Mouse (Mus musculus): ENCODE data around the gene Cep112. TPM values are rescaled to one million over a fixed set of nuclear protein-coding genes. Genes with fewer than 3 reads are reported as not detected.

Gene Cep112
- polyA plus RNA-seq, 1 experiment: not detected

- H3K4me1 ChIP-seq: peaks cover 4% of the 10 kb centered on the region; the same call in 1 of the 2 replicates
- no peaks in the 10 kb centered on the region for H3K36me3 ChIP-seq (replicated peaks; ENCODE audit: low read length)
- no peak for TF ChIP-seq FLI1 (IDR thresholded peaks at IDR 0.05; ENCODE audit: low read length)
- TF ChIP-seq GATA1 (IDR thresholded peaks at IDR 0.05; ENCODE audit: borderline replicate concordance, low read length): no peak
- H3K27me3 ChIP-seq (replicated peaks): peaks cover 36% of the 10 kb centered on the region
- H3K9me3 ChIP-seq: no peaks in the 10 kb centered on the region
- no peak overlapping the region for H3K4me3 ChIP-seq (replicated peaks)
Measured at GRCm38 (mm10) chr11:108409876-108410644, 14.9 kb upstream of the Cep112 start.

GRCm38 (mm10) chr11:108416360-108416759 lies 8.6 kb upstream of the Cep112 start:
- TF ChIP-seq FLI1 (IDR thresholded peaks at IDR 0.05; ENCODE audit: low read length) (no peak), GATA1 (IDR thresholded peaks at IDR 0.05; ENCODE audit: borderline replicate concordance, low read length) (no peak)
- no peaks in the 10 kb centered on the region for H3K9me3 ChIP-seq
- H3K27me3 ChIP-seq (replicated peaks): peaks cover 23% of the 10 kb centered on the region
- no peaks in the 10 kb centered on the region for H3K36me3 ChIP-seq (replicated peaks; ENCODE audit: low read length)
- no peak overlapping the region for H3K4me3 ChIP-seq (replicated peaks)
- peaks cover 19% of the 10 kb centered on the region for H3K4me1 ChIP-seq

- H3K4me1 ChIP-seq: peaks cover 19% of the 10 kb centered on the region
- no peaks in the 10 kb centered on the region for H3K9me3 ChIP-seq
- H3K36me3 ChIP-seq (replicated peaks; ENCODE audit: low read length): no peaks in the 10 kb centered on the region
- TF ChIP-seq FLI1 (IDR thresholded peaks at IDR 0.05; ENCODE audit: low read length) (no peak), GATA1 (IDR thresholded peaks at IDR 0.05; ENCODE audit: borderline replicate concordance, low read length) (no peak)
- H3K4me3 ChIP-seq (replicated peaks): no peak overlapping the region
- H3K27me3 ChIP-seq (replicated peaks): peaks cover 23% of the 10 kb centered on the region
Measured at GRCm38 (mm10) chr11:108418540-108418939, 6.5 kb upstream of the Cep112 start.

DNA sequence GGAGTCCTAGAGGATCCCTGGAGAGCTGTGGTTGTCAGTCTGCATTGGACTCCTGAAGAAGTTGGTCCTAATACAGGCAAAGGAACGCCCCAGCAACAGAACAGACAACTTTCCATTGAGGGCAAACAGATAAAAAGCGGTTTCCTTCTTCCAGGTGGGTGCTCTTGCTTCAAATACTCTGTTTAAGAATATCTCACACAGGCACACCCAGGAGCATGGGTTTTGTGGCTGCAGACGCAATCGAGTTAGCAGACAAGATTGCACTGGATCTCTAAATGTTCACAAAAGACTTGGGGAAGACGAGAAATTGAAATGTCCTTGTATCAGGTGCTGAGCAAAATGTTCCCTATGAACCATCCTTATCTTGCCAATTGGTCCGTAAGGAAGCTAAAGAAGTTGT lies 5.8 kb upstream of the Cep112 start:
- H3K4me3 ChIP-seq (replicated peaks): no peak overlapping the region
- H3K36me3 ChIP-seq (replicated peaks; ENCODE audit: low read length): no peaks in the 10 kb centered on the region
- no peaks in the 10 kb centered on the region for H3K9me3 ChIP-seq
- peaks cover 29% of the 10 kb centered on the region for H3K27me3 ChIP-seq (replicated peaks)
- TF ChIP-seq FLI1 (IDR thresholded peaks at IDR 0.05; ENCODE audit: low read length) (no peak), GATA1 (IDR thresholded peaks at IDR 0.05; ENCODE audit: borderline replicate concordance, low read length) (no peak)
- peaks cover 22% of the 10 kb centered on the region for H3K4me1 ChIP-seq

DNA sequence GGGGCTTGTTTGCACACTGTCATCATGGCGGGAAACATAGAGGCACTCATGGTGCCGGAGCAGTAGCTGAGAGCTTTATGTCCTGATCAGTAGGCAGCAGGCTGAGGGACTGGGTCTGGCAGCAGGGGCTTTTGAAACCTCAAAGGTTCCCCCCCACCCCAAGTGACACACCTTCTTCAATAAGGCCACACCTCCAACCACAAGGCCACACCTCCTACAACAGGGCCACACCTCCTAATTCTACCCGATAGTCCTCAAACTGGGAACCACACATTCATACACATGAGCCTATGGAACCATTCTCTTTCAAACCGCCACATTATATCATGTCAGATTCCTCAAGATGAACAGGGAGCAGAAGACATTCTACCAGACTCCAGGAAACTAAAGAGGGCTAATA lies 4.2 kb upstream of the Cep112 start:
- TF ChIP-seq GATA1 (IDR thresholded peaks at IDR 0.05; ENCODE audit: borderline replicate concordance, low read length) (no peak), FLI1 (IDR thresholded peaks at IDR 0.05; ENCODE audit: low read length) (no peak)
- Histone ChIP-seq H3K9me3 (no peaks in the 10 kb centered on the region), H3K36me3 (replicated peaks; ENCODE audit: low read length) (no peaks in the 10 kb centered on the region), H3K4me1 (peaks cover 37% of the 10 kb centered on the region), H3K4me3 (replicated peaks) (no peak overlapping the region), H3K27me3 (replicated peaks) (peaks cover 34% of the 10 kb centered on the region)

DNA sequence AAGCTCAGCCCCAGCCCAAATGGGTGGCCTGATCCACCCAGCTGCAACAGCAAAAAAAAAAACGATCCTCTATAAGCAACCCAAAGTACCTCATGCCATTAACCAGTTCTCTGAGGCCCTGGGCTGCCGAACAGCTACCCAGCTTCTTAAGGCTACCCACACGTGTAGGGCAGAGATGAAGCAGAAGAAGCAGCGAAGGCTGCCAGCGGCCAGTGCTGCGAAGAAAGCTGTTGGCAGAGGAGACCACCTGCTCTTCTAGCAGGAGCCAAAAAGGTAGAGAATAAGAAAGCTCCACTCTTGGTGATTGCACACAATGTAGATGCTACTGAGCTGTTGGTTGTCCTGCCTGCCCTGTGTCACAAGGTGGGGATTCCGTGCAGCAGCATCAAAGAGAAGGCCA lies 1.8 kb upstream of the Cep112 start:
- Histone ChIP-seq H3K4me1 (peaks cover 29% of the 10 kb centered on the region), H3K27me3 (replicated peaks) (peaks cover 42% of the 10 kb centered on the region), H3K9me3 (no peaks in the 10 kb centered on the region), H3K36me3 (replicated peaks; ENCODE audit: low read length) (no peaks in the 10 kb centered on the region), H3K4me3 (replicated peaks) (no peak overlapping the region)
- no peak for TF ChIP-seq FLI1 (IDR thresholded peaks at IDR 0.05; ENCODE audit: low read length)
- TF ChIP-seq GATA1 (IDR thresholded peaks at IDR 0.05; ENCODE audit: borderline replicate concordance, low read length): no peak

- peaks cover 29% of the 10 kb centered on the region for H3K4me1 ChIP-seq
- H3K9me3 ChIP-seq: no peaks in the 10 kb centered on the region
- no peaks in the 10 kb centered on the region for H3K36me3 ChIP-seq (replicated peaks; ENCODE audit: low read length)
- peaks cover 49% of the 10 kb centered on the region for H3K27me3 ChIP-seq (replicated peaks)
- H3K4me3 ChIP-seq (replicated peaks): no peak overlapping the region
- TF ChIP-seq FLI1 (IDR thresholded peaks at IDR 0.05; ENCODE audit: low read length) (no peak), GATA1 (IDR thresholded peaks at IDR 0.05; ENCODE audit: borderline replicate concordance, low read length) (no peak)
Measured at GRCm38 (mm10) chr11:108424111-108424510, 881 bp upstream of the Cep112 start.

- TF ChIP-seq FLI1 (IDR thresholded peaks at IDR 0.05; ENCODE audit: low read length): no peak
- no peak for TF ChIP-seq GATA1 (IDR thresholded peaks at IDR 0.05; ENCODE audit: borderline replicate concordance, low read length)
- peak overlapping the region; percentile 89 for H3K4me3 ChIP-seq (replicated peaks)
- peaks cover 28% of the 10 kb centered on the region for H3K4me1 ChIP-seq
- H3K9me3 ChIP-seq: no peaks in the 10 kb centered on the region
- H3K36me3 ChIP-seq (replicated peaks; ENCODE audit: low read length): no peaks in the 10 kb centered on the region
- peaks cover 56% of the 10 kb centered on the region for H3K27me3 ChIP-seq (replicated peaks)
Measured at GRCm38 (mm10) chr11:108425592-108425921, 565 bp downstream of the Cep112 start.

DNA sequence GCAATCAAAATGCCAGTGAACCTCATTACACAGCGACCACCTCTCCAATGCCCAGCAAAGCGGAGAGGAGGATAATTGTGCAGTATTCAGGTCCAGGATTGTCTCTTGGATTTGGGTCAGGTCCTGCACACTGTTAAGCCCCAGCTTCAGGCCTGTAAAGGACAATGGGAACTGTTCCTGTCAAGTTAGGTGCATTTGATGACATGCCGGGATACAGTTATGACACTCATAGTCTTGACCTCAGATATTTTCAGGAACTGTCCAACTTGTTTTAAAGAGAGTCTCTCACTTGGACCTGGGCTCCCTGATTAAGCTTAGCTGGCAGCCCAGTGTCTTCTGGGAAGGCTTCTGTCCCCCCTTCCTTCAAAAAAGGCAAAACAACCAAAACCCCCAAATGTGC lies 1.1 kb downstream of the Cep112 start:
- H3K36me3 ChIP-seq (replicated peaks; ENCODE audit: low read length): no peaks in the 10 kb centered on the region
- no peaks in the 10 kb centered on the region for H3K9me3 ChIP-seq
- H3K4me3 ChIP-seq (replicated peaks): no peak overlapping the region
- H3K4me1 ChIP-seq: peaks cover 25% of the 10 kb centered on the region
- peaks cover 60% of the 10 kb centered on the region for H3K27me3 ChIP-seq (replicated peaks)
- TF ChIP-seq GATA1 (IDR thresholded peaks at IDR 0.05; ENCODE audit: borderline replicate concordance, low read length) (no peak), FLI1 (IDR thresholded peaks at IDR 0.05; ENCODE audit: low read length) (no peak)

- Histone ChIP-seq H3K4me3 (replicated peaks) (no peak overlapping the region), H3K4me1 (peaks cover 25% of the 10 kb centered on the region), H3K9me3 (no peaks in the 10 kb centered on the region), H3K36me3 (replicated peaks; ENCODE audit: low read length) (no peaks in the 10 kb centered on the region), H3K27me3 (replicated peaks) (peaks cover 61% of the 10 kb centered on the region)
- no peak for TF ChIP-seq GATA1 (IDR thresholded peaks at IDR 0.05; ENCODE audit: borderline replicate concordance, low read length)
- no peak for TF ChIP-seq FLI1 (IDR thresholded peaks at IDR 0.05; ENCODE audit: low read length)
Measured at GRCm38 (mm10) chr11:108427191-108427590, 2.2 kb downstream of the Cep112 start.

Measured in megakaryocyte, embryonic 14.5 days (primary cell).